24 mouse cellular contexts compared by ENCODE assay signal in the genomic region with DNA sequence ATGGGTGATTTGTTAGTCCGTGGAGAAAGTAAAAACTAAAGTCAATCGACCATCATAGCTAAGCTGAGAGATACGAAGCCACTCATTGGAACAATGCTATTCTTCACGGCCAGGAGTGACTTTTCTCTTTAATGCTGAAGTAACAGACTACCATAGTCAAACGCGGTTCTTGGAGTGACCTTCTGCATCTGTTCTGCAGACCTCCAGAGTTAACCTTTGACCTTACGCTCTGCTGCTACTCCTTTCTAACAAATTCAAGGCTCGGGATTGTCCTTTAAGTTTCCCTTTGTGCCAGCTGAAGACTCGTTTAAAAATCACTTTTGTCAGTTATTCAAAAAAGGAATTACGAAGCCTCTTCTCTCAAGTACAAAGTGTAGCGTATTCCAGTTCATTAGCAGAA.
"Had no signal": no experiment of that assay in that cellular context is flagged by ENCODE, and none has a peak within 500 bp of the region (broad histone marks: within the 10 kb centered on the region; RNA-seq: fewer than 3 reads in every experiment).

No protein-coding gene starts in this region.

- H3K4me2 ChIP-seq: lung, embryonic 15.5 days; midbrain, embryonic 12.5 days; neural tube, embryonic 13.5 days; neural tube, embryonic 15.5 days; stomach, embryonic 15.5 days had no signal

- H3K9ac ChIP-seq: liver, postnatal 0 days; lung, embryonic 15.5 days; midbrain, embryonic 12.5 days; neural tube, embryonic 13.5 days; neural tube, embryonic 15.5 days; stomach, embryonic 15.5 days had no signal

- H3K4me3 ChIP-seq: lung, embryonic 15.5 days; megakaryocyte, embryonic 14.5 days; midbrain, embryonic 10.5 days; midbrain, embryonic 12.5 days; myocyte; neural tube, embryonic 13.5 days; neural tube, embryonic 15.5 days; stomach, embryonic 15.5 days had no signal

- H3K27ac ChIP-seq: lung, embryonic 15.5 days; macrophage; midbrain, embryonic 10.5 days; midbrain, embryonic 12.5 days; neural tube, embryonic 13.5 days; neural tube, embryonic 15.5 days; stomach, embryonic 15.5 days; stomach, postnatal 0 days had no signal

- DNase-seq: liver, postnatal 0 days; lung, adult 2 months; lung, postnatal 14 days; lung, postnatal 36 days; midbrain, embryonic 14.5 days; retina, postnatal 1 day; right cerebral cortex, adult 18-20 months; right cerebral cortex, postnatal 25 days; right cerebral cortex, postnatal 4 days; thymus, adult 2 months; thymus, postnatal 25 days; thymus, postnatal 4 days had no signal

- H3K27me3 ChIP-seq: lung, embryonic 15.5 days; megakaryocyte, embryonic 14.5 days; midbrain, embryonic 12.5 days; neural tube, embryonic 13.5 days; neural tube, embryonic 15.5 days; stomach, embryonic 15.5 days had no signal

- ATAC-seq: liver, postnatal 0 days; lung, postnatal 0 days; midbrain, embryonic 16.5 days had no signal

- H3K4me1 ChIP-seq: lung, embryonic 15.5 days; midbrain, embryonic 12.5 days; neural tube, embryonic 13.5 days; neural tube, embryonic 15.5 days; stomach, embryonic 15.5 days had no signal

- H3K9me3 ChIP-seq: lung, embryonic 15.5 days; midbrain, embryonic 10.5 days; midbrain, embryonic 12.5 days; neural tube, embryonic 13.5 days; neural tube, embryonic 15.5 days; stomach, embryonic 15.5 days had no signal

- H3K36me3 ChIP-seq: lung, embryonic 15.5 days; midbrain, embryonic 10.5 days; midbrain, embryonic 12.5 days; neural tube, embryonic 13.5 days; neural tube, embryonic 15.5 days; stomach, embryonic 15.5 days had no signal
